In the genomic region with DNA sequence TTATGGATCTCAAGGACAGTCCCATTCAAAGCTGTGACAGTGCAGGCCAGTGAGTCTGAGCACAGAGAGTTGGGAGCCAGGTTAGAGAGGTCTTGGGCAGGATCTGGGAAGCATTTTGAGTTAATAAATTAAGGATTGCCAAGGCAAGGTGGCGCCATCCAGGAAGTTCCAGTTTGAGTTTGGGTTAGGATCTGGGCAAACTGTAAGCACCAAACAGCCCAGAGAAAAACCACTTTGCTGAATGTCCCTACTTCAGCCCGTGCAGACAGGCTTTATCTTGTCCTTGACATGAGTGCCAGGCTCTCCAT, we compare ENCODE assay signal across 8 mouse cellular contexts.
DNase-seq lines count a peak whose midpoint lies in the region; ATAC-seq lines count a peak whose summit lies in the region.

No protein-coding gene starts in this region.

- H3K4me2 ChIP-seq in hindbrain, embryonic 11.5 days (replicated peaks; ENCODE audit: low read depth, low read length): no peak overlapping the region
- H3K4me2 ChIP-seq in forebrain, embryonic 14.5 days (ENCODE audit: low read length): no peak overlapping the region
- no peak overlapping the region for H3K4me2 ChIP-seq in liver, embryonic 11.5 days

- no peak overlapping the region for H3K9ac ChIP-seq in hindbrain, embryonic 11.5 days (ENCODE audit: low read depth, low read length)
- H3K9ac ChIP-seq in forebrain, embryonic 14.5 days (ENCODE audit: low read length): no peak overlapping the region
- no peak overlapping the region for H3K9ac ChIP-seq in liver, embryonic 11.5 days (ENCODE audit: low read depth, low read length)

- WGBS in hindbrain, embryonic 10.5 days: 82% methylated on average over 2 of the region's 2 CpGs
- WGBS in hindbrain, embryonic 11.5 days: 74% methylated on average over 2 of the region's 2 CpGs
- 76% methylated on average over 2 of the region's 2 CpGs for WGBS in embryonic facial prominence, embryonic 10.5 days
- WGBS in forebrain, embryonic 14.5 days: 90% methylated on average over 2 of the region's 2 CpGs
- 37% methylated on average over 2 of the region's 2 CpGs for WGBS in liver, embryonic 11.5 days

- no peak for DNase-seq in hindbrain, embryonic 10.5 days (ENCODE audit: low spot score)
- DNase-seq in hindbrain, embryonic 11.5 days (ENCODE audit: low spot score): no peak
- DNase-seq in embryonic facial prominence, embryonic 10.5 days (ENCODE audit: low spot score): no peak
- no peak for DNase-seq in forebrain, embryonic 14.5 days (ENCODE audit: low spot score)
- no peak for DNase-seq in liver, embryonic 11.5 days (ENCODE audit: low spot score)
- DNase-seq in c-Kit-positive CD71-positive TER-119-positive erythroid progenitor cells, embryonic 14.5 days (ENCODE audit: low spot score): no peak
- no peak for DNase-seq in adrenal gland, adult 2 months
- no peak for DNase-seq in cerebellum, postnatal 10 days

- peaks cover 52% of the 10 kb centered on the region for H3K4me1 ChIP-seq in hindbrain, embryonic 10.5 days (replicated peaks)
- peaks cover 5% of the 10 kb centered on the region; the same call in 1 of the 2 replicates for H3K4me1 ChIP-seq in hindbrain, embryonic 11.5 days (replicated peaks; ENCODE audit: control insufficient read depth, insufficient read depth, low read length)
- peaks cover 73% of the 10 kb centered on the region for H3K4me1 ChIP-seq in embryonic facial prominence, embryonic 10.5 days
- peaks cover 9% of the 10 kb centered on the region for H3K4me1 ChIP-seq in forebrain, embryonic 14.5 days (ENCODE audit: control insufficient read depth, insufficient read depth, low read length)
- peaks cover 32% of the 10 kb centered on the region for H3K4me1 ChIP-seq in liver, embryonic 11.5 days (replicated peaks; ENCODE audit: control insufficient read depth, insufficient read depth, low read length)

- no peak for ATAC-seq in hindbrain, embryonic 11.5 days (ENCODE audit: low FRiP score)
- ATAC-seq in forebrain, embryonic 14.5 days: no peak
- ATAC-seq in liver, embryonic 11.5 days (replicated peaks; ENCODE audit: low FRiP score): no peak

- no peak overlapping the region for H3K4me3 ChIP-seq in hindbrain, embryonic 10.5 days
- no peak overlapping the region for H3K4me3 ChIP-seq in hindbrain, embryonic 11.5 days (ENCODE audit: low read depth, low read length)
- H3K4me3 ChIP-seq in embryonic facial prominence, embryonic 10.5 days: no peak overlapping the region
- no peak overlapping the region for H3K4me3 ChIP-seq in forebrain, embryonic 14.5 days (ENCODE audit: low read depth, low read length)
- H3K4me3 ChIP-seq in liver, embryonic 11.5 days (ENCODE audit: low read depth, low read length): no peak overlapping the region

- H3K36me3 ChIP-seq in hindbrain, embryonic 10.5 days: no peaks in the 10 kb centered on the region
- no peaks in the 10 kb centered on the region for H3K36me3 ChIP-seq in hindbrain, embryonic 11.5 days (ENCODE audit: control insufficient read depth, insufficient read depth, low read length)
- no peaks in the 10 kb centered on the region for H3K36me3 ChIP-seq in embryonic facial prominence, embryonic 10.5 days (replicated peaks)
- H3K36me3 ChIP-seq in forebrain, embryonic 14.5 days (ENCODE audit: control insufficient read depth, insufficient read depth, low read length): no peaks in the 10 kb centered on the region
- H3K36me3 ChIP-seq in liver, embryonic 11.5 days (ENCODE audit: control insufficient read depth, insufficient read depth, low read length): no peaks in the 10 kb centered on the region

- H3K27me3 ChIP-seq in hindbrain, embryonic 10.5 days (ENCODE audit: insufficient read depth, poor library complexity, severe bottlenecking): no peaks in the 10 kb centered on the region
- no peaks in the 10 kb centered on the region for H3K27me3 ChIP-seq in hindbrain, embryonic 11.5 days (ENCODE audit: control insufficient read depth, insufficient read depth, low read length)
- no peaks in the 10 kb centered on the region for H3K27me3 ChIP-seq in embryonic facial prominence, embryonic 10.5 days (replicated peaks; ENCODE audit: low read depth, poor library complexity, severe bottlenecking)
- no peaks in the 10 kb centered on the region for H3K27me3 ChIP-seq in forebrain, embryonic 14.5 days (replicated peaks; ENCODE audit: control insufficient read depth, insufficient read depth, low read length)
- no peaks in the 10 kb centered on the region for H3K27me3 ChIP-seq in liver, embryonic 11.5 days (replicated peaks; ENCODE audit: control insufficient read depth, insufficient read depth, low read length)

- H3K9me3 ChIP-seq in hindbrain, embryonic 10.5 days: peaks cover 5% of the 10 kb centered on the region; the same call in 1 of the 2 replicates
- no peaks in the 10 kb centered on the region for H3K9me3 ChIP-seq in hindbrain, embryonic 11.5 days (ENCODE audit: control insufficient read depth, low read length)
- 0 out of 2 replicates have a peak, but pooled peaks cover 2% of the 10 kb centered on the region for H3K9me3 ChIP-seq in embryonic facial prominence, embryonic 10.5 days
- no peaks in the 10 kb centered on the region for H3K9me3 ChIP-seq in forebrain, embryonic 14.5 days (replicated peaks; ENCODE audit: control insufficient read depth, low read length)
- no peaks in the 10 kb centered on the region for H3K9me3 ChIP-seq in liver, embryonic 11.5 days (ENCODE audit: control insufficient read depth, low read length)

- peak overlapping the region; percentile 85 for H3K27ac ChIP-seq in hindbrain, embryonic 10.5 days
- no peak overlapping the region for H3K27ac ChIP-seq in hindbrain, embryonic 11.5 days (ENCODE audit: low read depth, low read length)
- H3K27ac ChIP-seq in embryonic facial prominence, embryonic 10.5 days (replicated peaks): peak overlapping the region; percentile 81
- H3K27ac ChIP-seq in forebrain, embryonic 14.5 days (ENCODE audit: low read depth, low read length): peak overlapping the region; percentile 58; the same call in 1 of the 2 replicates
- H3K27ac ChIP-seq in liver, embryonic 11.5 days (ENCODE audit: low read depth, low read length): peak overlapping the region; percentile 50
